Mouse (Mus musculus) ovary, adult 18-20 months (tissue): ENCODE measurements around the gene Morc2a.
"Not testable (repeated sequence)": the region's sequence is repeated elsewhere in the genome, so short reads cannot be mapped to it uniquely, and the experiment has no call there.

Experiments
- DNase-seq: peaks from one replicate; pipeline ENCODE4 v3.0.0; 2022; ENCODE audit warnings: low spot score, mixed read lengths

The Morc2a gene

GRCm38 (mm10) chr11:3648964-3649841 lies at the start of gene Morc2a:
TSS of gene Morc2a (plus strand) at chr11:3649191.
- peak; percentile 96 for DNase-seq

GRCm38 (mm10) chr11:3601966-3602365 lies 47.0 kb upstream of the Morc2a start:
- DNase-seq: not testable (repeated sequence)

- not testable (repeated sequence) for DNase-seq
These were observed 46.3 kb upstream of the Morc2a start for GRCm38 (mm10) chr11:3602687-3603086.

GRCm38 (mm10) chr11:3606456-3606855 lies 42.5 kb upstream of the Morc2a start:
- DNase-seq: no peak

GRCm38 (mm10) chr11:3615576-3615975 lies 33.4 kb upstream of the Morc2a start:
- DNase-seq: no peak

GRCm38 (mm10) chr11:3622826-3623225 lies 26.2 kb upstream of the Morc2a start:
- DNase-seq: no peak

GRCm38 (mm10) chr11:3624391-3625027 lies 24.5 kb upstream of the Morc2a start:
- no peak for DNase-seq

- peak; percentile 12 for DNase-seq
These were observed 19.9 kb upstream of the Morc2a start for GRCm38 (mm10) chr11:3628999-3629491.

- not testable (repeated sequence) for DNase-seq
These were observed 15.7 kb upstream of the Morc2a start for GRCm38 (mm10) chr11:3633269-3633668.

- no peak for DNase-seq
These were observed 1.3 kb upstream of the Morc2a start for GRCm38 (mm10) chr11:3647688-3648087.

- no peak for DNase-seq
These were observed 557 bp upstream of the Morc2a start for GRCm38 (mm10) chr11:3648305-3648963.

GRCm38 (mm10) chr11:3650141-3650540 lies 1.1 kb downstream of the Morc2a start:
- no peak for DNase-seq

- no peak for DNase-seq
These were observed 13.0 kb downstream of the Morc2a start for GRCm38 (mm10) chr11:3661964-3662363.

- DNase-seq: no peak
These were observed 18.5 kb downstream of the Morc2a start for GRCm38 (mm10) chr11:3667506-3667905.

GRCm38 (mm10) chr11:3668768-3669167 lies 19.8 kb downstream of the Morc2a start:
- DNase-seq: no peak

- DNase-seq: no peak
These were observed 20.9 kb downstream of the Morc2a start for GRCm38 (mm10) chr11:3669849-3670248.

- DNase-seq: no peak
These were observed 22.1 kb downstream of the Morc2a start for GRCm38 (mm10) chr11:3671000-3671628.

GRCm38 (mm10) chr11:3674545-3674944 lies 25.6 kb downstream of the Morc2a start:
- no peak for DNase-seq

GRCm38 (mm10) chr11:3676423-3676822 lies 27.4 kb downstream of the Morc2a start:
- DNase-seq: no peak

- no peak for DNase-seq
These were observed 28.2 kb downstream of the Morc2a start for GRCm38 (mm10) chr11:3677204-3677603.

GRCm38 (mm10) chr11:3679771-3680170 lies 30.8 kb downstream of the Morc2a start:
- DNase-seq: no peak

GRCm38 (mm10) chr11:3683696-3684095 lies 34.7 kb downstream of the Morc2a start:
- DNase-seq: no peak
